Mouse (Mus musculus) cortical plate, adult 2 months (tissue): ENCODE measurements around the gene Plekha6.

Experiments
- CTCF ChIP-seq: fragments of 200-500 bp; IDR thresholded peaks from 2 replicates; pipeline ENCODE4 v1.5.1; 2011; ENCODE audit warnings: mild to moderate bottlenecking, control low read depth, low read length; ENCODE audit not compliant: insufficient read depth; ENCODE audit errors: extremely low read depth
- POLR2A ChIP-seq: fragments of 200-500 bp; IDR thresholded peaks from 2 replicates; pipeline ENCODE4 v1.6.1; 2011; ENCODE audit warnings: mild to moderate bottlenecking, low read length, control low read depth; ENCODE audit not compliant: insufficient read depth; ENCODE audit errors: extremely low read depth

DNA sequence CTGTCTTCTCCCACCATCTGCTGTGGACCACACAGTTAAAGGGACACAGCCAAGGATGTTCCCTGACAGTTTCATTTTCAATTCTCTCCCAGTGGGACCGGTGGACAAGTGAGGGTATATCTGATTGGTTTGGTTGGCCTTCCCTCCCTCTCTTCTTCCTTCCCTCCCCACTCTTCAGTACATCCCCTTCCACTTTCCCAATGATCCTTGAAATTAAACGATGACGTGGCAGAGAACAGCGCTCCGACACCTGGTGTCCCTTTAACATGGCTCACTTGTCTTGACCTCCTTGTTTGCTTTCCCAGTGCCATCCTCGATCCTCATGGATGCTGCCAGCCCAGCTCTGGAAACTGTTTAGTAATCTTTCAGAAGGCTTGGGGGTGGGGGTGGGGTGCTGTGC lies 114.5 kb downstream of the Plekha6 start:
- TF ChIP-seq POLR2A, result no peak
- TF ChIP-seq CTCF, result no peak
